Mouse (Mus musculus) left cerebral cortex, postnatal 10 days (tissue): ENCODE data around the gene Krt72. TPM values are rescaled to one million over a fixed set of nuclear protein-coding genes. Genes with fewer than 3 reads are reported as not detected.

ENCODE experiments used
- total RNA-seq, 2 experiments: library from RNA; stranded (reverse); gene quantifications; 2 replicates each; pipeline ENCODE4 v1.2.3; 2021

Gene Krt72
- total RNA-seq, 2 experiments from 2014 or later, result not detected

Other genes with a start within 250 kb of the Krt72 start
- not detected for gene Krt82, start 235.8 kb downstream of the Krt72 start, total RNA-seq
- not detected for gene Krt90, start 223.5 kb downstream of the Krt72 start, total RNA-seq
- not detected for gene Krt75, start 212.6 kb downstream of the Krt72 start, total RNA-seq
- not detected for gene Gm5414, start 158.3 kb downstream of the Krt72 start, total RNA-seq
- gene Gm5478, start 139.1 kb downstream of the Krt72 start, total RNA-seq, result not detected
- gene Krt6b, start 106.2 kb downstream of the Krt72 start, total RNA-seq, result not detected
- not detected for gene Krt6a, start 92.2 kb downstream of the Krt72 start, total RNA-seq
- not detected for gene Krt5, start 73.6 kb downstream of the Krt72 start, total RNA-seq
- not detected for gene Krt71, start 43.4 kb downstream of the Krt72 start, total RNA-seq
- 1 to 10 TPM; 1.0 to 1.6 TPM for gene Krt73, start 15.9 kb upstream of the Krt72 start, total RNA-seq
- gene Krt2, start 31.7 kb upstream of the Krt72 start, total RNA-seq, result under 1 TPM; 0.16 to 0.34 TPM
- 1 to 10 TPM; 4.4 to 4.5 TPM for gene Krt1, start 64.3 kb upstream of the Krt72 start, total RNA-seq
- gene Krt77, start 83.2 kb upstream of the Krt72 start, total RNA-seq, result 10 to 100 TPM; 13.1 to 17.9 TPM
- gene Krt76, start 106.5 kb upstream of the Krt72 start, total RNA-seq, result not detected
- not detected for gene Krt4, start 138.3 kb upstream of the Krt72 start, total RNA-seq
- not detected for gene Krt79, start 153.9 kb upstream of the Krt72 start, total RNA-seq
- gene Krt78, start 167.8 kb upstream of the Krt72 start, total RNA-seq, result under 1 TPM in 1 of 2 experiments, not detected in 1; 0.09 TPM
- not detected for gene Krt8, start 218.0 kb upstream of the Krt72 start, total RNA-seq
- gene Krt18, start 241.7 kb upstream of the Krt72 start, total RNA-seq, result under 1 TPM in 1 of 2 experiments, not detected in 1; 0.77 TPM